Comparison of ENCODE assay signal across 8 mouse cellular contexts in the genomic region with DNA sequence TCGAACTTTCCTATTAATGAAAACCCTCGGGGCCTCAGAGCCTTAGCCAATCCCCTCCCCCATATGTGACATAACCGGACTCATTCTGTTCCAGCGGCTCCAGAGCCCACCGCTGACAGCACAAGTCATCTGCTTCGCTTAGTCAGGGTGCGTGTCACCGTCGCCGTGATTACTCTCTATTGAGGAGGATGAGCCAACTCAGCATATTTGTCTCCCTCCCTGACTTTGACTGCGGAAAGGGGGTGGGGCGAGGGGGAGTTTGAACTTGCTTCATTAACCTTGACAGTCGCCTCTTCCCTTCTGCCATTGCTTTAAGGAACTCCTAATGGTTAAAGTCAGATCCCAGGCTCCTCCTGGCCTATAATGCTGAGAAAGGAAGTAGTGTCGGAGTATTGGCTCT. TPM values are rescaled to one million over a fixed set of nuclear protein-coding genes. Genes with fewer than 3 reads are reported as not detected.
DNase-seq lines count a peak whose midpoint lies in the region; ATAC-seq and TF ChIP-seq lines count a peak whose summit lies in the region.

No protein-coding gene starts in this region.

- DNase-seq in thymus, postnatal 14 days, result peak; percentile 35
- no peak for DNase-seq in thymus, adult 18-20 months
- peak; percentile 67 for DNase-seq in midbrain, embryonic 14.5 days
- no peak for DNase-seq in left cerebral cortex, postnatal 36 days (ENCODE audit: low spot score in 2 of 2)
- DNase-seq in urinary bladder, postnatal 10 days (ENCODE audit: low spot score), result no peak

- 0 out of 2 replicates have a peak overlapping the region, but pooled peaks have one; percentile 13 for H3K27ac ChIP-seq in embryonic fibroblast, embryonic 13.5 days (ENCODE audit: insufficient read depth, low read length)
- H3K27ac ChIP-seq in intestine, postnatal 0 days (ENCODE audit: low read depth, low read length), result no peak overlapping the region
- H3K27ac ChIP-seq in midbrain, embryonic 14.5 days (replicated peaks; ENCODE audit: low read depth, low read length), result no peak overlapping the region

- no peaks in the 10 kb centered on the region for H3K27me3 ChIP-seq in intestine, postnatal 0 days (replicated peaks; ENCODE audit: control insufficient read depth, insufficient read depth, low read length)
- H3K27me3 ChIP-seq in midbrain, embryonic 14.5 days (ENCODE audit: control insufficient read depth, insufficient read depth, low read length), result no peaks in the 10 kb centered on the region

- no peak for TF ChIP-seq POLR2A in embryonic fibroblast, embryonic 13.5 days (IDR thresholded peaks at IDR 0.05; ENCODE audit: low read depth, low read length)

- peak overlapping the region; percentile 45 for H3K4me2 ChIP-seq in intestine, postnatal 0 days (replicated peaks; ENCODE audit: low read depth)
- peak overlapping the region; percentile 34 for H3K4me2 ChIP-seq in midbrain, embryonic 14.5 days (ENCODE audit: low read length)

- H3K9me3 ChIP-seq in intestine, postnatal 0 days (ENCODE audit: control insufficient read depth), result no peaks in the 10 kb centered on the region
- H3K9me3 ChIP-seq in midbrain, embryonic 14.5 days (ENCODE audit: control insufficient read depth, low read length), result no peaks in the 10 kb centered on the region

- no peak for TF ChIP-seq CTCF in embryonic fibroblast, embryonic 13.5 days (IDR thresholded peaks at IDR 0.05; ENCODE audit: borderline replicate concordance, insufficient read depth, low read length)
- TF ChIP-seq CTCF in intestine, postnatal 0 days (IDR thresholded peaks at IDR 0.05; ENCODE audit: low read depth), result no peak

- H3K36me3 ChIP-seq in intestine, postnatal 0 days (ENCODE audit: control insufficient read depth, insufficient read depth), result no peaks in the 10 kb centered on the region
- no peaks in the 10 kb centered on the region for H3K36me3 ChIP-seq in midbrain, embryonic 14.5 days (ENCODE audit: control insufficient read depth, insufficient read depth, low read length)

- 26% methylated on average over 14 of the region's 14 CpGs for WGBS in intestine, postnatal 0 days
- WGBS in midbrain, embryonic 14.5 days, result 8% methylated on average over 14 of the region's 14 CpGs

- peaks cover 28% of the 10 kb centered on the region for H3K4me1 ChIP-seq in embryonic fibroblast, embryonic 13.5 days (ENCODE audit: control insufficient read depth, insufficient read depth, low read length)
- no peaks in the 10 kb centered on the region for H3K4me1 ChIP-seq in intestine, postnatal 0 days (replicated peaks; ENCODE audit: control insufficient read depth, insufficient read depth, low read length)
- peaks cover 9% of the 10 kb centered on the region for H3K4me1 ChIP-seq in midbrain, embryonic 14.5 days (ENCODE audit: control insufficient read depth, insufficient read depth, low read length)

- no peak overlapping the region for H3K9ac ChIP-seq in intestine, postnatal 0 days (ENCODE audit: low read depth, low read length)
- H3K9ac ChIP-seq in midbrain, embryonic 14.5 days (replicated peaks; ENCODE audit: low read length), result no peak overlapping the region

- intact Hi-C loops in left cerebral cortex, postnatal 36 days (cut with DNase I), result loop anchor here (5.0 kb wide), 1 partner anchor 48 kb away; no protein-coding TSS in a partner anchor

- ATAC-seq in intestine, postnatal 0 days, result no peak
- ATAC-seq in midbrain, embryonic 14.5 days (ENCODE audit: low FRiP score, low TSS enrichment), result no peak
- no peak; the same call in 1 of the 2 replicates for ATAC-seq in monocyte, adult 5-6 weeks (replicated peaks; ENCODE audit: insufficient number of reproducible peaks, low FRiP score, low TSS enrichment, poor library complexity, severe bottlenecking)

- H3K4me3 ChIP-seq in embryonic fibroblast, embryonic 13.5 days (ENCODE audit: insufficient read depth, low read length), result no peak overlapping the region
- no peak overlapping the region for H3K4me3 ChIP-seq in intestine, postnatal 0 days (ENCODE audit: low read depth, low read length)
- no peak overlapping the region for H3K4me3 ChIP-seq in midbrain, embryonic 14.5 days (replicated peaks; ENCODE audit: low read depth, low read length)

RNA-seq across cellular contexts. Expression of a gene that starts 14.8 kb away (rescaled TPM):
- polyA plus RNA-seq in embryonic fibroblast, embryonic 13.5 days (2011; ENCODE audit: insufficient read length, low read depth, missing spikeins), result 31.7 and 39.1 TPM in 2 replicates
- 11.0 and 12.4 TPM in 2 replicates for polyA plus RNA-seq in intestine, postnatal 0 days (2015; fragmentation: Nextera tagmentation; extraction: Ambion mirVana)
- 9.0 and 16.5 TPM in 2 replicates for polyA plus RNA-seq in midbrain, embryonic 14.5 days (2014; fragmentation: Nextera tagmentation; extraction: Ambion mirVana)
- total RNA-seq in left cerebral cortex, postnatal 36 days (2021), result 10 to 100 TPM; 86.8 to 97.2 TPM
- total RNA-seq in monocyte, adult 5-6 weeks (2017), result 50.3 to 60.0 TPM (median 50.7 TPM) in 3 replicates

Comparison
In these comparisons a context has a peak if more than half of its experiments do, and no peak if none do; other contexts are left out.
1. DNase-seq: peak in thymus, postnatal 14 days (single experiment) and midbrain, embryonic 14.5 days (single experiment); none in thymus, adult 18-20 months (0 of 2), left cerebral cortex, postnatal 36 days (0 of 2) and urinary bladder, postnatal 10 days (single experiment).